Mouse (Mus musculus) forebrain, embryonic 12.5 days (tissue): ENCODE results near the gene P4ha1. TPM values are rescaled to one million over a fixed set of nuclear protein-coding genes. Genes with fewer than 3 reads are reported as not detected.

ENCODE experiments used
- ATAC-seq: fragments of 200-750 bp; cut with Nextera tagmentation; 2 replicates; pipeline ENCODE4 v1.8.0; 2017; ENCODE audit warnings: moderate TSS enrichment; ENCODE audit not compliant: low FRiP score
- H3K27ac ChIP-seq: fragments of 300-500 bp; sonication (generic); 2 replicates; pipeline ENCODE4 v1.5.1; 2016; ENCODE audit warnings: mild to moderate bottlenecking
- H3K27me3 ChIP-seq: fragments of 300-500 bp; sonication (generic); 2 replicates; pipeline ENCODE4 v1.6.1; 2016; ENCODE audit warnings: mild to moderate bottlenecking
- H3K36me3 ChIP-seq: fragments of 300-500 bp; sonication (generic); replicated peaks from 2 replicates; pipeline ENCODE4 v1.6.1; 2016; ENCODE audit warnings: mild to moderate bottlenecking
- H3K4me1 ChIP-seq: fragments of 300-500 bp; sonication (generic); 2 replicates; pipeline ENCODE4 v1.6.1; 2016
- H3K4me2 ChIP-seq: fragments of 300-500 bp; sonication (generic); 2 replicates; pipeline ENCODE4 v1.6.1; 2016; ENCODE audit warnings: mild to moderate bottlenecking, moderate library complexity
- H3K4me3 ChIP-seq: fragments of 300-500 bp; sonication (generic); replicated peaks from 2 replicates; pipeline ENCODE4 v1.5.1; 2016; ENCODE audit warnings: mild to moderate bottlenecking
- H3K9ac ChIP-seq: fragments of 300-500 bp; sonication (generic); 2 replicates; pipeline ENCODE4 v1.6.1; 2016; ENCODE audit warnings: mild to moderate bottlenecking
- H3K9me3 ChIP-seq: fragments of 300-500 bp; sonication (generic); 2 replicates; pipeline ENCODE4 v1.6.1; 2016
- WGBS: fragments of 180-500 bp; shearing (Covaris S2); methylation state at CpG from one replicate; pipeline ENCODE4 v1.1.7; 2016; 5-methylcytosine and 5-hydroxymethylcytosine counted together
- polyA plus RNA-seq: library from polyadenylated mRNA; unstranded; fragments of >200 nt; fragmentation: Nextera tagmentation; extraction: Ambion mirVana; gene quantifications from 2 replicates; pipeline ENCODE4 v1.2.1, GENCODE M21; 2016

The P4ha1 gene
- polyA plus RNA-seq, 1 experiment from 2014 or later, result 33.6 TPM

DNA sequence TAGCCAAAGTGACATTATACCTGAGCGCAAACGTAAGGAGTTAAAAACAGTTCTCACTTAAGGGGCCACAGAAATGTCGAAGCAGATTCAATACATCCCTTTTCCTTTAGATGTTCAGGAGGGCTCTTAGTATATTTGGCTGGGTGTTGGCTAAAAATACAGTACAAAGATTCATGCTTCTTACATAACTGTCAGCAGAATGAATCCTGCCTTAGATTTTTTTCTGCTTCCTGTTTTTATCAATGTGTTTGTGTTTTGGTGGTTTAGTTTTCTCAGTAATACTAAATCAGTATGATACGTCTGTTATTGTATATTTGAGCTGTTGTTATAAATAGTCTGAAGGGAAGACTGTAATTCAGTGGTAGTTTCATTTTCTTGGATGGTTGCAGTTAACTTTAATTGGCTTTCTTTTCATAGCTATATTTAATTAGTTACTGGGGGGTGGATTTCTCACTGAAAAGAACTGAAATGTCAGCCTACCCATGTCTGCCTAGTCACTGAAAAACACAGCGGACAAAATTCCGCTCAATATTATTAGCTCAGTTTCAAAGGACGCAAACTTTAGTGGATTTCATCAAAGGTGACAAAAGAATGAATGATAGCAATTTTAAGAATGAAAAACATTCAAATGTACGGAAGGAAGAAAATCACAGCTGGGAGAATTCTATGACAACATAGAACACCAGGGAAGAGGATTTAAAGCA, 3.7 kb downstream of the P4ha1 start:
- Histone ChIP-seq H3K9ac (no peak overlapping the region), H3K4me1 (peaks cover 25% of the 10 kb centered on the region), H3K9me3 (no peaks in the 10 kb centered on the region), H3K4me3 (no peak overlapping the region), H3K27ac (no peak overlapping the region), H3K27me3 (no peaks in the 10 kb centered on the region), H3K36me3 (no peaks in the 10 kb centered on the region), H3K4me2 (0 out of 2 replicates have a peak overlapping the region, but pooled peaks have one; percentile 13)
- WGBS, result 57% methylated on average over 8 of the region's 8 CpGs
- no peak for ATAC-seq

DNA sequence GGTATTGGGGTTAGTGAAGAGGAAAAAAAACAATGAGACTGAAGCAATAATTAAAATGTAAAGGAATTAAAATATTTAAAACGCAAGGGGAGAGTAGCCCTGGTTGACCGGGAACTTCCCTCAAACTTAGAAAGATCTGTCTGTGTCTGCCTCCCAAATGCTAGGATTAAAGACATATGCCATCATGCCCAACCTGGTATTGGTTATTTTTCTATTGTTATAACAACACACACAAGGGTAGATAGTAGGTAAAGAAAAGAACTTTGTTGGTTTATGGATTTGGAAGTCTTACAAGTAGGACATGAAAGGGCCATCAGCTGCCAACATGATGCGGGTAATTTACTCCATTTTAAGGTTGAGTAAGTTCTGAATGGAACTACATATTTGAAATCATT, 4.2 kb downstream of the P4ha1 start:
- Histone ChIP-seq H3K9me3 (no peaks in the 10 kb centered on the region), H3K27me3 (no peaks in the 10 kb centered on the region), H3K9ac (no peak overlapping the region), H3K4me3 (no peak overlapping the region), H3K27ac (no peak overlapping the region), H3K4me2 (0 out of 2 replicates have a peak overlapping the region, but pooled peaks have one; percentile 13), H3K4me1 (peaks cover 23% of the 10 kb centered on the region), H3K36me3 (no peaks in the 10 kb centered on the region)
- 81% methylated on average over 3 of the region's 3 CpGs for whole genome bisulfite sequencing
- no peak for ATAC-seq

DNA sequence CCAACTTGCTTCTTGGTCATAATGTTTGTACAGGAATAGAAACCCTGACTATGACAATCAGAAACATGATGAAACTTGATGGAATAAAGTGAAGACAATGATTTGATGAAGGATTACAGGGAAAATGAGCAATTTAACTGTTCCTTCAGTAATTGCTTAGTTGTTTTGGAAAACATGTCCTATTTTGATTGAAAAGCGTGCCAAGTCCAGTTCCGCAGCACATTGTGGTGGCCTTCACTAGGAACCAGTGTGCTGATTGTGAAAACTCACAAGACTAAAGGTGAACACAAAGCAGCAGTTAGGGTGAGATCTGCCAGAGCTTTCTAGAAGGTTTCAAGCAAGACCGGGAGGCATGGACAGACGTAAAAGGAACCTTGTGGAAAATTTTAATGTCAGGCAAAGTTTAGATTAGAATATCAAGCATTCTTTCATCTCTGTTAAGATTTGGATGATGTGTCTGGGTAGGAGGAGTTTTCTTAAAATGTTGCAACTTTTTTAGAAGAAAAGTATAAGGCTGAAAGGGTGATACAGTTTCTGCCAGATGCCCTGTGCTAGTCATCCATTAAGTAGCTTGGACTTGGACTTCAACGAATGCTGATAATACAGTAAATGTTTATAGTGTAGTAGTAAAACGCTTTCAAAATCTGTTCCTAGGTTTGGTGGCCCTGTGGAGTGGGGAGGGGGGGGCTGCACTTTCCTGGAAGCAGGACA, 8.6 kb downstream of the P4ha1 start:
- WGBS, result 91% methylated on average over 6 of the region's 6 CpGs
- H3K27ac ChIP-seq, result no peak overlapping the region
- no peaks in the 10 kb centered on the region for H3K27me3 ChIP-seq
- H3K36me3 ChIP-seq, result no peaks in the 10 kb centered on the region
- no peak for ATAC-seq
- H3K4me2 ChIP-seq, result no peak overlapping the region
- H3K4me3 ChIP-seq, result no peak overlapping the region
- H3K9ac ChIP-seq, result no peak overlapping the region
- H3K4me1 ChIP-seq, result 0 out of 2 replicates have a peak, but pooled peaks cover 2% of the 10 kb centered on the region
- H3K9me3 ChIP-seq, result no peaks in the 10 kb centered on the region

DNA sequence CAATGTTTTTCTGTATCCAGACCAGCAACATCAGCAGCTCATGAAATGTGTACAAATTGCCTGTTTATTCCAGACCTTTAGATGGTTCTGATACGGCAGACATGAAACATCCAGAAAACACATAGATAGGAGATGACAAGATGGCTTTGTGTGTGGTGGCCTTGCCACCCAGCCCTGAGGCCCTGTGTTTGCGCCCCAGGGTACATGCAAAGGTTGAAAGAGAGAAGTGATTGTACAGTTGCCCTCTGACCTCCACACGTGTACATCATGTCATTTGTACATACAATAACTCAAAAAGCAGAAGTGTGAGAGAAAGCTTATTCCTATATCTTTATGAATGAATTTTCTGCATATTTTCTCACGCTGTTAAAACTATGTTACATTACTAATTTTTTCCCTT, 10.3 kb downstream of the P4ha1 start:
- ATAC-seq, result no peak
- H3K9ac ChIP-seq, result no peak overlapping the region
- H3K4me2 ChIP-seq, result no peak overlapping the region
- 88% methylated on average over 4 of the region's 4 CpGs for WGBS
- no peak overlapping the region for H3K4me3 ChIP-seq
- no peaks in the 10 kb centered on the region for H3K4me1 ChIP-seq
- H3K27me3 ChIP-seq, result no peaks in the 10 kb centered on the region
- 0 out of 2 replicates have a peak, but pooled peaks cover 8% of the 10 kb centered on the region for H3K36me3 ChIP-seq
- H3K9me3 ChIP-seq, result no peaks in the 10 kb centered on the region
- no peak overlapping the region for H3K27ac ChIP-seq

DNA sequence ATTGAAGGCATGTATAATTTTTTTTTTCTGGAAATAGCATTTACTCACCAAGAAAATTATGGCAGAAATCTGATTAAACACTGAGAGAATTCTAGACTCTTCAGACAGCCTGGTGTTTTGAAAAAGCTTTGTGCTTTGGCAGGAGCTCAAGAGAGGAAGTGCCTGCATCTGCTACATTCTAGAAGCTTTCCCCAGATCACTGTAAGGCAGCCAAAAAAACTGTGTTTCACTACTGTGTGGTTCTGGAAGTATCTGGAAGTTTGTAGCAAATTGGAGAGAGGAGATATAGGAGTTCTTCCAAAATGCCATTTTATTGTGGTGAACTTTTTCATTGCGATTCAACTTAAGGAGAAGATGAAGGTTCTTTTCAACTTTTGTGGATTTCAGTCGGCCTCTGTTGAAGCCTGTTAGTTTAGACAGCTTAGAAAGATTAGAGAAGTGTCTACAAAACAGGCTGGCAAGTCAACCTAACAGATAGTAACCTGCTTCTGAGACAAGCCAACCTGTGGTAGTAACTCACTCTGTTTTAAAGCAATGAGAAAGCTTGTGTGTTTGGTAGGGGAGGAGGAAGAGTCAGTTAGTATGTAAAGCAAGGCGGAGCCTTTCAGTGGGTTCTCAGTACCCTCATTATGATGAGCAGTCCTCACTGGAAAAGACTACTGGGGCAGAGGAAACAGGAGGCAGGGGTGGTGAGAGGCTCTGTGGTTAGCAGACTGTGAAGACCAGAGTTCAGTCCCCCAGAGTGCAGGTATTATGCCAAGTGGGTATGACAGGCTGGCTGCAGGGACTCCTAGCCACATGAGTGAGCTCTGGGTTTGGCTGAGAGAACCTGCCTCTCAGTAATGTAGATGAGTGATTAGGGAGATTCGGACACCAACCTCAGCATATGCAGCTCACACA, 12.1 kb downstream of the P4ha1 start:
- H3K9me3 ChIP-seq, result no peaks in the 10 kb centered on the region
- no peak overlapping the region for H3K4me2 ChIP-seq
- no peaks in the 10 kb centered on the region for H3K27me3 ChIP-seq
- H3K9ac ChIP-seq, result no peak overlapping the region
- H3K27ac ChIP-seq, result no peak overlapping the region
- H3K4me1 ChIP-seq, result no peaks in the 10 kb centered on the region
- no peak overlapping the region for H3K4me3 ChIP-seq
- H3K36me3 ChIP-seq, result peaks cover 17% of the 10 kb centered on the region
- no peak for ATAC-seq
- WGBS, result 83% methylated on average over 4 of the region's 4 CpGs

DNA sequence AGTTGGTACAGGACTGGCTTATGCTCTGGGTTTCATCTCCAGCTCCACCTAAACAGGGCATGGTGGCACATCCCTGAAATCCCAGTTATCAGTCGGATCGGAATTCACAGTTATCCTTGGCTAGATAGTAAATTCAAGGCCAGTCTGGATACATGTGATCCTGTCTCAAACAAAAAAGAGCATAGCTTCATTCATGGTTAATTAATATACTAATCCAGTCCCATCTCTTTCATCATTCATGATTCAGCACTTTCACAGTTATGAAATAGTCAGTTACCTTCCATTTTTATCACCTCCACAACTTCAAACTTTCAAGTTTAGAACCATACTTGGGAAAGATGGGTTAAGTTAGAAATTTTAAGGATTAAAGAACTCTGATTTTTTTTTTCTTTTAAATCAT, 13.0 kb downstream of the P4ha1 start:
- 95% methylated on average over 2 of the region's 2 CpGs for WGBS
- Histone ChIP-seq H3K27ac (no peak overlapping the region), H3K4me2 (no peak overlapping the region), H3K4me1 (no peaks in the 10 kb centered on the region), H3K9ac (no peak overlapping the region), H3K36me3 (peaks cover 22% of the 10 kb centered on the region), H3K27me3 (no peaks in the 10 kb centered on the region), H3K4me3 (no peak overlapping the region), H3K9me3 (no peaks in the 10 kb centered on the region)
- ATAC-seq, result no peak

DNA sequence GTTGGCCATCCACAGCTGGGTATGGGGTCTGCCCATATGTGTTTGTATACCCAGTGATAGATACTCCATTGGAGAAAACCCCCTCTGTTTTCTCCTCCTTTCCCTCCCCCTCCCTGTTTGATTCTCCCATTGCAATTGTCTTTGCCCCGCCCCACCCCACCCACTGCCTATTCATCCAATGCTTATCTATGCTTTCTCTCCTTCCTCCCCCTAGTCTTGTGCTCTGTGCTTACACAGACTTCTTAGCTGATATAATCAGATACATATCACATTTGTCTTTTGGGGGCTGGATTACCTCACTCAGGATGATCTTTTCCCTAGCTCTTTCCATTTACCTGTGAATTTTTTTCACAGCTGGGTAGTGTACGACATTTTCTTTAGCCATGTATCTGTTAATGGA, 23.5 kb downstream of the P4ha1 start:
- Histone ChIP-seq H3K27me3 (no peaks in the 10 kb centered on the region), H3K36me3 (peaks cover 62% of the 10 kb centered on the region), H3K9me3 (no peaks in the 10 kb centered on the region), H3K9ac (no peak overlapping the region), H3K27ac (no peak overlapping the region), H3K4me3 (no peak overlapping the region), H3K4me1 (no peaks in the 10 kb centered on the region), H3K4me2 (no peak overlapping the region)
- no peak for ATAC-seq
- WGBS, result 88% methylated on average over 2 of the region's 2 CpGs

DNA sequence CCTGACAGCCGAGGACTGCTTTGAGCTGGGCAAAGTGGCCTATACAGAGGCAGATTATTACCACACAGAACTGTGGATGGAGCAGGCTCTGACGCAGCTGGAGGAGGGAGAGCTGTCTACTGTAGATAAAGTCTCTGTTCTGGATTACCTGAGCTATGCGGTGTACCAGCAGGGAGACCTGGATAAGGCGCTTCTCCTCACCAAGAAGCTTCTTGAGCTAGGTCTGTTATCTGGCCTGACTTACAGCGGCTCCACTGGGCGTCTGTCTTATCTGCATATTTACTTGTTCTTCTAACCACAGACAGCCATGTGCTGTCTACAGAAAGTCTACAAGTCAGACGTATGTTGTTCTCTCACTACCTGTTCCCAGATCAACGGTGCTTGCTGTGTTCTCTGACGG, 25.1 kb downstream of the P4ha1 start:
- no peaks in the 10 kb centered on the region for H3K9me3 ChIP-seq
- H3K4me2 ChIP-seq, result no peak overlapping the region
- H3K4me1 ChIP-seq, result no peaks in the 10 kb centered on the region
- no peak overlapping the region for H3K9ac ChIP-seq
- 95% methylated on average over 9 of the region's 9 CpGs for WGBS
- ATAC-seq, result no peak
- no peak overlapping the region for H3K27ac ChIP-seq
- no peak overlapping the region for H3K4me3 ChIP-seq
- H3K36me3 ChIP-seq, result peaks cover 73% of the 10 kb centered on the region
- no peaks in the 10 kb centered on the region for H3K27me3 ChIP-seq

DNA sequence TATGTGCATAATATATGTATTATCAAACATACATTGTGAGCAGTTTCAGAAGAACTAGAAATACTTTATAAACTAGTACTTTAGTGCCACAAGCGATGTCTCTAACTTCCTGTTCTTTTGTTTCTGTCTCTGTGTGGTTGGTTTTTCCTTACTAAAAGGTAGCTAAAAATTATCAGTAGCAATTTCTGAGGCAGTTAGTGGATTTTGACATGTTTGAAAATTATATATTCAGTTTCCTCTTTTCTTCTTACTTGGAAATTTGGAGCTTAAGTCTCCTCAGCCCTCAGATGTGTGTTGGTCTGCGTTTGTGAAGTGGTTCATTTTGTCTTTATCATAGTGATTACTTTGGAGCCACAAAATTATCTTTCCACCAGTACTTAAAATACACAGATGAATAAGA, 26.4 kb downstream of the P4ha1 start:
- ATAC-seq, result no peak
- Histone ChIP-seq H3K27ac (no peak overlapping the region), H3K9ac (no peak overlapping the region), H3K27me3 (no peaks in the 10 kb centered on the region), H3K4me3 (no peak overlapping the region), H3K4me1 (no peaks in the 10 kb centered on the region), H3K36me3 (peaks cover 66% of the 10 kb centered on the region), H3K9me3 (no peaks in the 10 kb centered on the region), H3K4me2 (no peak overlapping the region)
- WGBS, result 99% methylated on average over 2 of the region's 2 CpGs

DNA sequence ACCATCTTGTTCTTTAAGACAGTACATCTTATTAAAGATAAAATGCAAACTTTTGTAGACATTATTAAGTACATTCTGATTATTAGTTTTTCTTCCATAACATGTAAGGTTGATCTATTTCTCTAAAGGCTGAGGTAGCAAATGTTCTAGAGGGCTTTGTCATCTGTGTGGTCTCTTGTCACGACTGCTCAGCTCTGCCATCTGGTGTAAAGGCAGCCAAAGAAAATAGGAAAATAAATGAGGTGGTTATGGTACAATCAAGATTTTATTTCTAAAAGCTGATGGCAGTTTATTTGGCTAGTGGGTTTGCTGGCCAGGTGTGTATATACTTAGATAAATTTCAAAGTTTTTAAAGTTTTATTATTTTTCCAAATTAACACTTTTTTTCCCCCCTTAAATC, 30.0 kb downstream of the P4ha1 start:
- Histone ChIP-seq H3K36me3 (peaks cover 46% of the 10 kb centered on the region), H3K9me3 (no peaks in the 10 kb centered on the region), H3K4me3 (no peak overlapping the region), H3K4me1 (no peaks in the 10 kb centered on the region), H3K27ac (no peak overlapping the region), H3K4me2 (no peak overlapping the region), H3K9ac (no peak overlapping the region), H3K27me3 (no peaks in the 10 kb centered on the region)
- ATAC-seq, result no peak
- 51% methylated on average over 1 of the region's 1 CpGs for WGBS

DNA sequence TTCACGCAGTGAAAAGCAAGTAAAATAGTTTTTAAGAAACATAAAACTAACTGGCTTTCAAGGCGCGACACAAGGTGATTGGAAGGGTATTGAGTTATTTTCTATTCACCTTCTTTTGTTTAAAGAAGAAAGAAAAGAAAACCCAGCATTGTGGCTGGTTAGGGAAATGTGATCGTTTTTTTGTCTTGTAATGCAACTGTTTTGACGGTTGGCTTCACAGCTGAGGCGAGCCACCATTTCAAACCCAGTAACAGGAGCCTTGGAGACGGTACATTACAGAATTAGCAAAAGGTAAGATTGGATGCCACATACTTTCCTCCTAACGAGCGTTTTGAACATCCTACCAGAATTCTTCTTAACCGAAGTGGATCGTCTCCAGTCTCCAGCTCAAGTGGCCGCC, 31.0 kb downstream of the P4ha1 start:
- peaks cover 37% of the 10 kb centered on the region for H3K36me3 ChIP-seq
- H3K4me3 ChIP-seq, result no peak overlapping the region
- H3K27me3 ChIP-seq, result no peaks in the 10 kb centered on the region
- WGBS, result 36% methylated on average over 12 of the region's 12 CpGs
- no peak overlapping the region for H3K27ac ChIP-seq
- no peak overlapping the region for H3K4me2 ChIP-seq
- H3K9me3 ChIP-seq, result no peaks in the 10 kb centered on the region
- H3K9ac ChIP-seq, result no peak overlapping the region
- no peaks in the 10 kb centered on the region for H3K4me1 ChIP-seq
- no peak for ATAC-seq

DNA sequence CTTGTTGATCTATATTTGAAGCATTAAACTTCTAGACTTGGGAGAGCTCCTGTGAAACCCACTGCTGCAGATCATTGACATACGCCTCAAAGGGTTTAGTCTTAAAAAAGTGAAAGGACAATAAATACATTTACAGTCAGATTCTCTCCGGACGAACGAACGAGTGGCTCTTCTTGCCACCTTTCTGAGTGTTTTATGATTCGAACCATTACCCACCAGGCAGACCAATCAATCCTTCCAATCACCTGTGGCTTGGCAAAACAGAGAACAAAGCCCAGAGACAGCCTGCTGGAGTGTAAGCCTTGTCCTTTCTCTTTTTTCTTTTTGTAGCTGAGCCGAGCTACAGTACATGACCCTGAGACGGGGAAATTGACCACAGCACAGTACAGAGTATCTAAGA, 31.9 kb downstream of the P4ha1 start:
- Histone ChIP-seq H3K4me3 (no peak overlapping the region), H3K4me2 (no peak overlapping the region), H3K9me3 (no peaks in the 10 kb centered on the region), H3K9ac (no peak overlapping the region), H3K27ac (no peak overlapping the region), H3K4me1 (no peaks in the 10 kb centered on the region), H3K27me3 (no peaks in the 10 kb centered on the region), H3K36me3 (peaks cover 36% of the 10 kb centered on the region)
- 87% methylated on average over 8 of the region's 8 CpGs for WGBS
- no peak for ATAC-seq
